Mouse (Mus musculus): ENCODE measurements around the gene 1810024B03Rik. TPM values are rescaled to one million over a fixed set of nuclear protein-coding genes. Genes with fewer than 3 reads are reported as not detected.

Gene 1810024B03Rik
- polyA plus RNA-seq, 1 experiment from 2014 or later: 1.4 TPM

DNA sequence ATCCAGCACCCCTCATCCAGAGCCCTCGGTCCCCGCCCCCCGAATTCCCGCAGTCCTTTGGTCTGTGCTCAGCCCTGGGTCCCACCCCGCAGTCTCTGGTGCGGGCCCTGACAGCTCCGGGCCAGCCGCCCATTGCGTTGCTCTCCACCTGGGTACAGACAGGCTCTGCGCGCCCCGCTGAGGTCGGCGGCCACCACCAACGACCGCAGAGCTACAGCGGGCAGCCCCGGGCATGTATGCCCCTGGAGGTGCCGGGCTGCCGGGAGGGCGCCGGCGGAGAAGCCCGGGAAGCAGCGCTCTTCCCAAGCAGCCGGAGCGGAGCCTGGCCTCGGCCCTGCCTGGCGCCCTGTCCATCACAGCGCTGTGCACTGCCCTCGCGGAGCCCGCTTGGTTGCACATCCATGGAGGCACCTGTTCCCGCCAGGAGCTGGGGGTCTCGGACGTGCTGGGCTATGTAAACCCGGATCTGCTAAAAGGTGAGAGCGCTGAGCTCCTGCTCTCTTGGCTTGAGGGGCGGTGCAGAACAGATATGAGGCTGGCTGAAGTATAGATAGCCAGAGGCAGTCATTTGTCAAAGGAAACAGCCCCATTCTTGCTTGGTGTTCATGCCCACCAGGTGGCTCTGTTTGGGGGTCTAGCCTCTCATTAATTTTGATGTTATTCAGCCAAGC is 40.4 kb upstream of the 1810024B03Rik start:
- Histone ChIP-seq H3K4me1 (ENCODE audit: control insufficient read depth in 2 of 2, insufficient read depth in 2 of 2, low read length in 2 of 2) (peaks cover 14 to 44% of the 10 kb centered on the region in 2 experiments), H3K4me2 (ENCODE audit: low read length) (peak overlapping the region; percentile 83), H3K27me3 (ENCODE audit: control insufficient read depth, insufficient read depth, low read length) (no peaks in the 10 kb centered on the region), H3K27ac (replicated peaks in 1 of 2; ENCODE audit: control insufficient read depth in 1 of 2, insufficient read depth in 1 of 2, low read depth in 2 of 2, low read length in 2 of 2) (peak overlapping the region; percentile 67 to 69), H3K9me3 (ENCODE audit: control insufficient read depth, low read length) (no peaks in the 10 kb centered on the region), H3K4me3 (ENCODE audit: control insufficient read depth in 1 of 2, insufficient read depth in 1 of 2, low read depth in 1 of 2, low read length in 2 of 2) (peak overlapping the region; percentile 73 to 87), H3K36me3 (ENCODE audit: control insufficient read depth, insufficient read depth, low read length) (peaks cover 40% of the 10 kb centered on the region), H3K9ac (ENCODE audit: low read length) (peak overlapping the region; percentile 90)
- peak; percentile 25; the same call in 1 of the 2 replicates for ATAC-seq (ENCODE audit: insufficient number of reproducible peaks, insufficient read depth, low FRiP score, low read depth)
- under 1% methylated on average over 39 of the region's 39 CpGs for WGBS

DNA sequence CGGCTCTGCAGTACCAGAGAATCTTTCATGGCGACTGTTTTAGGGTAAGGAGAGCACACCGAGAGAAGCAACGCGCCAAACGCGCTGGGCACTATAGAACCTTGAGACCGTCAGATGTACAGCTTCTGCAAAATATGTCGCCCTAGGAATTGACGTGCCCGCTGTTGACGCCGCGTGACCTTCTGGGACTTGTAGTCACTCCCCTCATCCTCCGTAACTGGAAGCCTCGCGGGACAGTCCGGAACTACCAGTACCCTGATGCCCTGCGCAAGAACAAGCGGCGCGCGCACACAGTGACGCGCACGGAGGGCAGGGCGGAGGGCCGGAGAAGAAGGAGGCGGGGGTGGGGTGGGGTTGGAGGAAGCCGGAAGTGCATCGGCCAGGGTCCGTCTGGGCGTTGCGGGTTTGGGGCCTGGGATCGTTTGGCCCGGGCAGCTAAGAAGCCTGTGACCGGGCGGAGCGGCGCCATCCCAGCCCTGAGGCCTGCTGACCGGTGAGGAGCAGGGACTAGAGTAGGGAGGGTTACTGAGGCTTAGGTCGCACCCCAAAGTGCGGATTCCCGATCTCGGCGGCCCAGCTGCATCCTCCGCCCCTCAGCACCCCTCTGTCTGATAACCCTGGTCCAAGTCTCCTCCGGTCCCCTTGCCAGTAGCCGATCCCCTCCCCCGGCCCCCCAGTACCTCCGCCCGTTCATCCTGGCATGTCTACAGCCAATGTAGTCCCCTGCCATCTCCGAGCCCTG is 39.7 kb upstream of the 1810024B03Rik start, which contains the start of the genes Ciao1 and Tmem127:
TSS of gene Ciao1 (minus strand) at position 225 of the 742 bp plus-strand sequence.
TSS of gene Tmem127 (plus strand) at position 317 of the 742 bp plus-strand sequence.
- peak; percentile 98 for ATAC-seq (ENCODE audit: insufficient number of reproducible peaks, insufficient read depth, low FRiP score, low read depth)
- WGBS: under 1% methylated on average over 47 of the region's 53 CpGs
- H3K27me3 ChIP-seq (ENCODE audit: control insufficient read depth, insufficient read depth, low read length): no peaks in the 10 kb centered on the region

DNA sequence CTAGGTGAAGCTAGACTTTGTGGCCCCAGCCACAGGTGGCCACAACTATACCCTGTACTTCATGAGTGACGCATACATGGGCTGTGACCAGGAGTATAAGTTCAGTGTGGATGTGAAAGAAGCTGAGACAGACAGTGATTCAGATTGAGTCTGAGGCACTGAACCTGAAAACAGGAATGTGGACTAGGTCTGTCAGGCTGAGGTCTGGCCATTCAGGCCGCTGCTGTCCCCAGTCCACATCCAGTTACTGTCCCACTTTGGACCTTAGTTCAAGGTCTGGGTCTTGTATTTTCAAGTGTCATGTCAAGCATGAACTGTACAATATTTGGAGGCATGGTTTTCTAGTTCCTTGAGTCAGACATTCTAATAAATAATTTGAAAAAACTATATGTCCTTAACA is 32.0 kb upstream of the 1810024B03Rik start:
- Histone ChIP-seq H3K9ac (ENCODE audit: low read length) (no peak overlapping the region), H3K9me3 (ENCODE audit: control insufficient read depth, low read length) (no peaks in the 10 kb centered on the region), H3K4me2 (ENCODE audit: low read length) (no peak overlapping the region), H3K4me3 (ENCODE audit: control insufficient read depth in 1 of 2, insufficient read depth in 1 of 2, low read depth in 1 of 2, low read length in 2 of 2) (no peak overlapping the region), H3K36me3 (ENCODE audit: control insufficient read depth, insufficient read depth, low read length) (peaks cover 99% of the 10 kb centered on the region), H3K27ac (replicated peaks in 1 of 2; ENCODE audit: control insufficient read depth in 1 of 2, insufficient read depth in 1 of 2, low read depth in 2 of 2, low read length in 2 of 2) (no peak overlapping the region), H3K27me3 (ENCODE audit: control insufficient read depth, insufficient read depth, low read length) (no peaks in the 10 kb centered on the region), H3K4me1 (ENCODE audit: control insufficient read depth in 2 of 2, insufficient read depth in 2 of 2, low read length in 2 of 2) (peaks cover 5 to 7% of the 10 kb centered on the region in 2 experiments)
- ATAC-seq (ENCODE audit: insufficient number of reproducible peaks, insufficient read depth, low FRiP score, low read depth): no peak
- WGBS: 95% methylated on average over 2 of the region's 2 CpGs

More for the DNA sequence above, 39.7 kb upstream of the 1810024B03Rik start, which contains the start of the genes Ciao1 and Tmem127:
- peaks cover 14 to 44% of the 10 kb centered on the region in 2 experiments for H3K4me1 ChIP-seq (ENCODE audit: control insufficient read depth in 2 of 2, insufficient read depth in 2 of 2, low read length in 2 of 2)
- H3K4me3 ChIP-seq (ENCODE audit: control insufficient read depth in 1 of 2, insufficient read depth in 1 of 2, low read depth in 1 of 2, low read length in 2 of 2): peak within 1 kb of the TSS; percentile 87
- peak within 1 kb of the TSS; percentile 95 for H3K9ac ChIP-seq (ENCODE audit: low read length)
- peaks cover 47% of the 10 kb centered on the region for H3K36me3 ChIP-seq (ENCODE audit: control insufficient read depth, insufficient read depth, low read length)
- peak within 1 kb of the TSS; percentile 67 to 69 for H3K27ac ChIP-seq (replicated peaks in 1 of 2; ENCODE audit: control insufficient read depth in 1 of 2, insufficient read depth in 1 of 2, low read depth in 2 of 2, low read length in 2 of 2)
- H3K9me3 ChIP-seq (ENCODE audit: control insufficient read depth, low read length): no peaks in the 10 kb centered on the region
- peak within 1 kb of the TSS; percentile 83 for H3K4me2 ChIP-seq (ENCODE audit: low read length)

DNA sequence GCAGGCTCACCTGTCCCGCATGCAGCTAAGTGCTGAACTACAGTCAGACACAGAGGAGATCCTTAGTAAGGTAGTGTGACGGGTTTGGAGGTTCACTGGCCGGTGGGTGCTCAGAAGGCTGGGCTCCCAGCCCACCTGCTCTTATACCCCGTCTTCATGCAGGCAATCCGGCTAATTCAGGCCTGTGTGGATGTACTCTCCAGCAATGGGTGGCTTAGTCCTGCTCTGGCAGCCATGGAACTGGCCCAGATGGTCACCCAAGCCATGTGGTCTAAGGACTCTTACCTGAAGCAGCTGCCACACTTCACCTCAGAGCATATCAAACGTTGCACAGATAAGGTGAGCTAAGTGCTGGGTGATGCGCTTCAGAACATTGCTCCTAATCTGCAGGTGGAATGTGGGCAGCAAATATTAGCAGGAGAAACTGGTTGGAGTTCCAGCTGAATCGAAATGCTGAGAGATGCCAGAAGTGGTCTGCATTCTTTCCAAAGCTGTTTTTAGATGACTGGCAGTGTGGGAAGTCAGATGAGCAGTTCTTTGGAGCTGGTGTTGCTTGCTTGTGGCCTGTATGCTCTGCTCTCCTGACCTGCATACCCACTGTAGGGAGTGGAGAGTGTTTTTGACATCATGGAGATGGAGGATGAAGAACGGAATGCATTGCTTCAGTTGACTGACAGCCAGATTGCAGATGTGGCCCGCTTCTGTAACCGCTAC is 30.0 kb upstream of the 1810024B03Rik start:
- no peak overlapping the region for H3K9ac ChIP-seq (ENCODE audit: low read length)
- no peak for ATAC-seq (ENCODE audit: insufficient number of reproducible peaks, insufficient read depth, low FRiP score, low read depth)
- H3K9me3 ChIP-seq (ENCODE audit: control insufficient read depth, low read length): no peaks in the 10 kb centered on the region
- WGBS: 68% methylated on average over 11 of the region's 11 CpGs
- no peaks in the 10 kb centered on the region for H3K27me3 ChIP-seq (ENCODE audit: control insufficient read depth, insufficient read depth, low read length)
- peaks cover 99% of the 10 kb centered on the region for H3K36me3 ChIP-seq (ENCODE audit: control insufficient read depth, insufficient read depth, low read length)
- H3K4me3 ChIP-seq (ENCODE audit: control insufficient read depth in 1 of 2, insufficient read depth in 1 of 2, low read depth in 1 of 2, low read length in 2 of 2): no peak overlapping the region
- peaks cover 5 to 7% of the 10 kb centered on the region in 2 experiments for H3K4me1 ChIP-seq (ENCODE audit: control insufficient read depth in 2 of 2, insufficient read depth in 2 of 2, low read length in 2 of 2)
- H3K4me2 ChIP-seq (ENCODE audit: low read length): no peak overlapping the region
- peak overlapping the region; percentile 70 to 77 for H3K27ac ChIP-seq (replicated peaks in 1 of 2; ENCODE audit: control insufficient read depth in 1 of 2, insufficient read depth in 1 of 2, low read depth in 2 of 2, low read length in 2 of 2)

DNA sequence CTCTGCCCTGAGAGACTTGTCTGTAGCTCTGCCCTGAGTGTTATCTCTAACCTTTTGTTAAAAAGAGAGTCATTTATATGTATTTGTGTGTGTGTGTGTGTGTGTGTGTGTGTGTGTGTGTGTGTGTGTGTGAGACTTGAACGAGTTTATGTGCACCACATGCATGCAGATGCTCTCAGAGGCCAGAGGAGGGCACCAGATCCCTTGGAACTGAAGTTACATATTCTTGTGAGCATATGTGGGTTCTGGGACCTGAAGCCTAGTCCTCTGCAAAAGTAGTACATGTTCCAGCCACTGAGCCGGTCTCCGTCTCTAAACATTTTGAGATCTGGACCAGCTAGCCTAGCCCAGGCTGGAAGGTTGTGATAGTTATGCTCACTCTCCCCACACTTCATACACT is 17.2 kb upstream of the 1810024B03Rik start:
- ATAC-seq (ENCODE audit: insufficient number of reproducible peaks, insufficient read depth, low FRiP score, low read depth): no peak
- Histone ChIP-seq H3K27me3 (ENCODE audit: control insufficient read depth, insufficient read depth, low read length) (no peaks in the 10 kb centered on the region), H3K9ac (ENCODE audit: low read length) (no peak overlapping the region), H3K4me2 (ENCODE audit: low read length) (no peak overlapping the region), H3K27ac (replicated peaks in 1 of 2; ENCODE audit: control insufficient read depth in 1 of 2, insufficient read depth in 1 of 2, low read depth in 2 of 2, low read length in 2 of 2) (no peak overlapping the region), H3K4me3 (ENCODE audit: control insufficient read depth in 1 of 2, insufficient read depth in 1 of 2, low read depth in 1 of 2, low read length in 2 of 2) (no peak overlapping the region), H3K36me3 (ENCODE audit: control insufficient read depth, insufficient read depth, low read length) (peaks cover 99% of the 10 kb centered on the region), H3K9me3 (ENCODE audit: control insufficient read depth, low read length) (no peaks in the 10 kb centered on the region), H3K4me1 (ENCODE audit: control insufficient read depth in 2 of 2, insufficient read depth in 2 of 2, low read length in 2 of 2) (no peaks in the 10 kb centered on the region)
- whole genome bisulfite sequencing: 100% methylated on average over 3 of the region's 3 CpGs

DNA sequence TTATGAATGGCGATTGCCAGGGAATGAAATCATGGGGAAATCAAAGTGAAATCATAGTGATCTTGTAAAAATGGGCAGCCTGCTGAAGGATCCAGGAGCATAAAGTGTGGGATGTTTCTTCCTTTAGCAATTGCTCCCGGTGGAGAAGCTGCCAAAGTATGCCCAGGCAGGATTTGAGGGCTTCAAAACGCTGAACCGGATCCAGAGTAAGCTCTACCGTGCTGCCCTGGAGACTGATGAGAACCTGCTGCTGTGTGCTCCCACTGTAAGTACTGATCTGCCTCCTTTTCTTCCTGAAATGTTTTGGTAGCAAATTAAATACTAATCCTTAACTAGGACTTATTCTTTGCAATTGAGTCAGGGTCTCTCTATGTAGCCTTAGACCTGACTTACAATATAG is 9.7 kb upstream of the 1810024B03Rik start:
- Histone ChIP-seq H3K4me2 (ENCODE audit: low read length) (no peak overlapping the region), H3K27ac (replicated peaks in 1 of 2; ENCODE audit: control insufficient read depth in 1 of 2, insufficient read depth in 1 of 2, low read depth in 2 of 2, low read length in 2 of 2) (no peak overlapping the region), H3K27me3 (ENCODE audit: control insufficient read depth, insufficient read depth, low read length) (no peaks in the 10 kb centered on the region), H3K4me3 (ENCODE audit: control insufficient read depth in 1 of 2, insufficient read depth in 1 of 2, low read depth in 1 of 2, low read length in 2 of 2) (no peak overlapping the region), H3K9ac (ENCODE audit: low read length) (no peak overlapping the region), H3K9me3 (ENCODE audit: control insufficient read depth, low read length) (no peaks in the 10 kb centered on the region), H3K36me3 (ENCODE audit: control insufficient read depth, insufficient read depth, low read length) (peaks cover 99% of the 10 kb centered on the region), H3K4me1 (ENCODE audit: control insufficient read depth in 2 of 2, insufficient read depth in 2 of 2, low read length in 2 of 2) (no peaks in the 10 kb centered on the region)
- WGBS: 94% methylated on average over 5 of the region's 5 CpGs
- no peak for ATAC-seq (ENCODE audit: insufficient number of reproducible peaks, insufficient read depth, low FRiP score, low read depth)

DNA sequence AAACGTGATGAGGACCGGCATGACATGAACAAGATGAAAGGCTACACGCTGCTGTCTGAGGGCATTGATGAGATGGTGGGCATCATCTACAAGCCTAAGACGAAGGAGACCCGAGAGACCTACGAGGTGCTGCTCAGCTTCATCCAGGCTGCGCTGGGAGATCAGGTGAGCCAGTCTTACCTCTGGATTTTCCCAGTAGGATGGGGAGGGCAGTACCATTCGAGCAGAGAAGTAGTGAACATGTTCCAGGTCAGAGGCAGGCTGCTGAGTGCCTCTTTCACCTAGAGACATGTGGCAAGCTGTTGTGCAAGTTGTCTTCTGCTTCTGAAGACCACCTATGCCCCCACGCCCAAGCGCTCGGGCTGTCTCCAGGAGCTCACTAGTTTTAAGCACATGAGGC is 2.6 kb upstream of the 1810024B03Rik start:
- no peak overlapping the region for H3K4me3 ChIP-seq (ENCODE audit: control insufficient read depth in 1 of 2, insufficient read depth in 1 of 2, low read depth in 1 of 2, low read length in 2 of 2)
- H3K9ac ChIP-seq (ENCODE audit: low read length): no peak overlapping the region
- no peak overlapping the region for H3K27ac ChIP-seq (replicated peaks in 1 of 2; ENCODE audit: control insufficient read depth in 1 of 2, insufficient read depth in 1 of 2, low read depth in 2 of 2, low read length in 2 of 2)
- H3K9me3 ChIP-seq (ENCODE audit: control insufficient read depth, low read length): no peaks in the 10 kb centered on the region
- no peaks in the 10 kb centered on the region for H3K27me3 ChIP-seq (ENCODE audit: control insufficient read depth, insufficient read depth, low read length)
- H3K4me1 ChIP-seq (ENCODE audit: control insufficient read depth in 2 of 2, insufficient read depth in 2 of 2, low read length in 2 of 2): peaks cover 2 to 9% of the 10 kb centered on the region in 2 experiments; a peak in 3 of 4 replicates
- no peak overlapping the region for H3K4me2 ChIP-seq (ENCODE audit: low read length)
- WGBS: 92% methylated on average over 11 of the region's 11 CpGs
- H3K36me3 ChIP-seq (ENCODE audit: control insufficient read depth, insufficient read depth, low read length): peaks cover 65% of the 10 kb centered on the region
- no peak for ATAC-seq (ENCODE audit: insufficient number of reproducible peaks, insufficient read depth, low FRiP score, low read depth)

Measured in heart, embryonic 14.5 days (tissue).